Mouse (Mus musculus) G1E (cell line): Measurements from ENCODE around the gene Hist1h4d. TPM values are rescaled to one million over a fixed set of nuclear protein-coding genes. Genes with fewer than 3 reads are reported as not detected.
"Not testable (repeated sequence)": the region's sequence is repeated elsewhere in the genome, so short reads cannot be mapped to it uniquely, and the experiment has no call there.

Source experiments
- ATAC-seq: 2 replicates; pipeline ENCODE4 v1.8.0; 2016; ENCODE audit warnings: mild to moderate bottlenecking; ENCODE audit not compliant: insufficient number of reproducible peaks, poor library complexity, low FRiP score, severe bottlenecking; ENCODE audit errors: extremely low read depth
- DNase-seq: peaks from one replicate; pipeline ENCODE4 v3.0.0; 2012; ENCODE audit warnings: low spot score
- H3K27me3 ChIP-seq: 2 replicates; pipeline ENCODE4 v1.6.1; 2012; ENCODE audit warnings: mild to moderate bottlenecking, low read length, inconsistent platforms; ENCODE audit not compliant: insufficient read depth
- H3K36me3 ChIP-seq: replicated peaks from 2 replicates; pipeline ENCODE3; 2012; ENCODE audit warnings: mild to moderate bottlenecking, inconsistent platforms
- H3K4me1 ChIP-seq: 2 replicates; pipeline ENCODE4 v1.6.1; 2012; ENCODE audit warnings: low read depth, low read length, inconsistent platforms, mixed read lengths; ENCODE audit not compliant: insufficient read depth
- H3K4me3 ChIP-seq: 2 replicates; pipeline ENCODE4 v1.5.1; 2012; ENCODE audit warnings: low read depth, mild to moderate bottlenecking, inconsistent platforms, low read length, moderate library complexity, mixed read lengths
- H3K9me3 ChIP-seq: replicated peaks from 2 replicates; pipeline ENCODE4 v1.6.1; 2012; ENCODE audit warnings: inconsistent platforms
- CTCF ChIP-seq: IDR thresholded peaks from 2 replicates; pipeline ENCODE4 v1.5.1; 2012; ENCODE audit warnings: low read depth, low read length, inconsistent platforms, mixed read lengths
- GATA1 ChIP-seq: IDR thresholded peaks from 2 replicates; pipeline ENCODE4 v1.6.1; 2012; ENCODE audit warnings: borderline replicate concordance, low read length, inconsistent platforms, mixed read lengths
- GATA2 ChIP-seq: IDR thresholded peaks from 2 replicates; pipeline ENCODE4 v1.6.1; 2012; ENCODE audit warnings: low read depth, low read length, inconsistent platforms, borderline replicate concordance
- POLR2AphosphoS5 ChIP-seq: IDR thresholded peaks from 2 replicates; pipeline ENCODE4 v1.6.1; 2012; ENCODE audit warnings: low read depth, low read length, inconsistent platforms; ENCODE audit not compliant: insufficient replicate concordance
- TAL1 ChIP-seq: conservative IDR thresholded peaks from 2 replicates; pipeline ENCODE4 v1.6.1; 2012; ENCODE audit warnings: low read depth, low read length, inconsistent platforms, mixed read lengths
- polyA plus RNA-seq: library from polyadenylated mRNA; stranded (reverse); fragments of >175 nt; gene quantifications from 2 replicates; pipeline ENCODE4 v1.2.3, GENCODE M21; 2012
- total RNA-seq, 2 experiments: library from RNA; stranded (forward) in 1 of 2; stranded (reverse) in 1 of 2; fragments of 200-1000 nt in 1 of 2; fragments of >200 nt in 1 of 2; fragmentation: Nextera tagmentation in 1 of 2; gene quantifications; 2 replicates each; pipeline ENCODE4 v1.2.3; 2014 to 2017

Gene Hist1h4d
- total and polyA plus RNA-seq, 3 experiments: 14.6 to 2,252 (median 1,080) TPM

GRCm38 (mm10) chr13:23621532-23622174 lies 40.3 kb downstream of the Hist1h4d start:
- Histone ChIP-seq H3K4me1 (peaks cover 23% of the 10 kb centered on the region), H3K9me3 (no peaks in the 10 kb centered on the region), H3K4me3 (peak overlapping the region; percentile 70), H3K27me3 (peaks cover 5% of the 10 kb centered on the region; the same call in 1 of the 2 replicates), H3K36me3 (no peaks in the 10 kb centered on the region)
- DNase-seq (peak; percentile 55), ATAC-seq (peak; percentile 62)
- TF ChIP-seq GATA1: no peak
- 0 out of 2 replicates have a peak, but pooled peaks have one; percentile 8 for TF ChIP-seq POLR2AphosphoS5

GRCm38 (mm10) chr13:23622175-23622671 lies 40.8 kb downstream of the Hist1h4d start, which contains the start of gene Hist1h1e:
Hist1h1e (minus strand) TSS chr13:23622558.
- Histone ChIP-seq H3K4me1 (peaks cover 23% of the 10 kb centered on the region), H3K4me3 (peak within 1 kb of the TSS; percentile 70)
- DNase-seq (peak; percentile 75), ATAC-seq (peak; percentile 41)
- H3K27me3 ChIP-seq, H3K36me3 ChIP-seq, H3K9me3 ChIP-seq: not testable (repeated sequence)
- peak; percentile 77; the same call in 1 of the 2 replicates for TF ChIP-seq POLR2AphosphoS5

- peaks cover 5% of the 10 kb centered on the region; the same call in 1 of the 2 replicates for H3K27me3 ChIP-seq
- DNase-seq: no peak
- no peak for ATAC-seq
These were observed 41.6 kb downstream of the Hist1h4d start for GRCm38 (mm10) chr13:23622861-23623450.

GRCm38 (mm10) chr13:23630653-23631052 lies 49.3 kb downstream of the Hist1h4d start:
- Histone ChIP-seq H3K27me3 (peaks cover under 1% of the 10 kb centered on the region; the same call in 1 of the 2 replicates), H3K4me3 (no peak overlapping the region), H3K36me3 (no peaks in the 10 kb centered on the region), H3K9me3 (no peaks in the 10 kb centered on the region), H3K4me1 (no peaks in the 10 kb centered on the region)
- TF ChIP-seq GATA2: no peak
- no peak for TF ChIP-seq GATA1
- TF ChIP-seq CTCF: no peak
- TF ChIP-seq POLR2AphosphoS5: no peak
- no peak for TF ChIP-seq TAL1
- DNase-seq (no peak), ATAC-seq (no peak)

More at GRCm38 (mm10) chr13:23622861-23623450, 41.6 kb downstream of the Hist1h4d start:
- Histone ChIP-seq H3K4me1 (peaks cover 23% of the 10 kb centered on the region), H3K4me3 (peak overlapping the region; percentile 70; the same call in 1 of the 2 replicates), H3K9me3 (no peaks in the 10 kb centered on the region), H3K36me3 (no peaks in the 10 kb centered on the region)
- TF ChIP-seq TAL1 (no peak), GATA2 (no peak), GATA1 (no peak), CTCF (no peak), POLR2AphosphoS5 (no peak)

Other genes with a start within 250 kb of the Hist1h4d start
Only the 20 nearest of the 35 such genes appear.
- gene Btn1a1, start 115.7 kb upstream of the Hist1h4d start, total RNA-seq (2014; fragmentation: Nextera tagmentation): 18.3 and 31.6 TPM in 2 replicates
- 0.82 and 1.5 TPM in 2 replicates for gene Btn1a1, start 115.7 kb upstream of the Hist1h4d start, total RNA-seq (2017)
- 0.75 and 0.80 TPM in 2 replicates for gene Btn1a1, start 115.7 kb upstream of the Hist1h4d start, polyA plus RNA-seq
- not detected in 2 replicates for gene Btn2a2, start 92.7 kb upstream of the Hist1h4d start, total RNA-seq (2014; fragmentation: Nextera tagmentation)
- gene Btn2a2, start 92.7 kb upstream of the Hist1h4d start, total RNA-seq (2017): 0.06 and 0.22 TPM in 2 replicates
- gene Btn2a2, start 92.7 kb upstream of the Hist1h4d start, polyA plus RNA-seq: not detected in 2 replicates
- 309 and 344 TPM in 2 replicates for gene Hist1h4h, start 50.5 kb upstream of the Hist1h4d start, total RNA-seq (2014; fragmentation: Nextera tagmentation)
- 843 and 1,115 TPM in 2 replicates for gene Hist1h4h, start 50.5 kb upstream of the Hist1h4d start, total RNA-seq (2017)
- gene Hist1h4h, start 50.5 kb upstream of the Hist1h4d start, polyA plus RNA-seq: 11.0 and 66.6 TPM in 2 replicates
- 510 and 530 TPM in 2 replicates for gene Hist1h2af, start 47.7 kb upstream of the Hist1h4d start, total RNA-seq (2014; fragmentation: Nextera tagmentation)
- 1,417 and 2,284 TPM in 2 replicates for gene Hist1h2af, start 47.7 kb upstream of the Hist1h4d start, total RNA-seq (2017)
- gene Hist1h2af, start 47.7 kb upstream of the Hist1h4d start, polyA plus RNA-seq: 1,681 and 3,392 TPM in 2 replicates
- gene Hist1h3g, start 46.2 kb upstream of the Hist1h4d start, total RNA-seq (2014; fragmentation: Nextera tagmentation): 647 and 719 TPM in 2 replicates
- 217 and 302 TPM in 2 replicates for gene Hist1h3g, start 46.2 kb upstream of the Hist1h4d start, total RNA-seq (2017)
- 12.1 and 32.9 TPM in 2 replicates for gene Hist1h3g, start 46.2 kb upstream of the Hist1h4d start, polyA plus RNA-seq
- 32.7 and 41.6 TPM in 2 replicates for gene Hist1h2bh, start 38.2 kb upstream of the Hist1h4d start, total RNA-seq (2014; fragmentation: Nextera tagmentation)
- 77.6 and 126 TPM in 2 replicates for gene Hist1h2bh, start 38.2 kb upstream of the Hist1h4d start, total RNA-seq (2017)
- gene Hist1h2bh, start 38.2 kb upstream of the Hist1h4d start, polyA plus RNA-seq: 0.91 and 4.9 TPM in 2 replicates
- gene Hist1h3f, start 37.5 kb upstream of the Hist1h4d start, total RNA-seq (2014; fragmentation: Nextera tagmentation): 125 and 143 TPM in 2 replicates
- gene Hist1h3f, start 37.5 kb upstream of the Hist1h4d start, total RNA-seq (2017): 96.8 and 187 TPM in 2 replicates
- gene Hist1h3f, start 37.5 kb upstream of the Hist1h4d start, polyA plus RNA-seq: 1.8 and 12.3 TPM in 2 replicates
- 443 and 478 TPM in 2 replicates for gene Hist1h4f, start 29.9 kb upstream of the Hist1h4d start, total RNA-seq (2014; fragmentation: Nextera tagmentation)
- 2,744 and 3,177 TPM in 2 replicates for gene Hist1h4f, start 29.9 kb upstream of the Hist1h4d start, total RNA-seq (2017)
- gene Hist1h4f, start 29.9 kb upstream of the Hist1h4d start, polyA plus RNA-seq: 8.0 and 49.6 TPM in 2 replicates
- 71.9 and 74.3 TPM in 2 replicates for gene Hist1h1d, start 28.3 kb upstream of the Hist1h4d start, total RNA-seq (2014; fragmentation: Nextera tagmentation)
- 127 and 128 TPM in 2 replicates for gene Hist1h1d, start 28.3 kb upstream of the Hist1h4d start, total RNA-seq (2017)
- 0.43 and 2.1 TPM in 2 replicates for gene Hist1h1d, start 28.3 kb upstream of the Hist1h4d start, polyA plus RNA-seq
- 466 and 595 TPM in 2 replicates for gene Hist1h3e, start 19.2 kb upstream of the Hist1h4d start, total RNA-seq (2014; fragmentation: Nextera tagmentation)
- gene Hist1h3e, start 19.2 kb upstream of the Hist1h4d start, total RNA-seq (2017): 426 and 591 TPM in 2 replicates
- gene Hist1h3e, start 19.2 kb upstream of the Hist1h4d start, polyA plus RNA-seq: 6.8 and 31.3 TPM in 2 replicates
- 81.0 and 140 TPM in 2 replicates for gene Hist1h2ae, start 10.4 kb upstream of the Hist1h4d start, total RNA-seq (2014; fragmentation: Nextera tagmentation)
- 258 and 359 TPM in 2 replicates for gene Hist1h2ae, start 10.4 kb upstream of the Hist1h4d start, total RNA-seq (2017)
- gene Hist1h2ae, start 10.4 kb upstream of the Hist1h4d start, polyA plus RNA-seq: 31.2 and 48.5 TPM in 2 replicates
- gene Hist1h2bg, start 10.2 kb upstream of the Hist1h4d start, total RNA-seq (2014; fragmentation: Nextera tagmentation): 1,531 and 1,684 TPM in 2 replicates
- 1,342 and 1,812 TPM in 2 replicates for gene Hist1h2bg, start 10.2 kb upstream of the Hist1h4d start, total RNA-seq (2017)
- 13.0 and 49.8 TPM in 2 replicates for gene Hist1h2bg, start 10.2 kb upstream of the Hist1h4d start, polyA plus RNA-seq
- 610 and 627 TPM in 2 replicates for gene Hist1h2bf, start 7.4 kb upstream of the Hist1h4d start, total RNA-seq (2014; fragmentation: Nextera tagmentation)
- gene Hist1h2bf, start 7.4 kb upstream of the Hist1h4d start, total RNA-seq (2017): 748 and 859 TPM in 2 replicates
- 5.7 and 27.4 TPM in 2 replicates for gene Hist1h2bf, start 7.4 kb upstream of the Hist1h4d start, polyA plus RNA-seq
- 5.3 and 7.3 TPM in 2 replicates for gene Hist1h2ad, start 7.2 kb upstream of the Hist1h4d start, total RNA-seq (2014; fragmentation: Nextera tagmentation)
- gene Hist1h2ad, start 7.2 kb upstream of the Hist1h4d start, total RNA-seq (2017): 491 and 756 TPM in 2 replicates
- 2.3 and 7.4 TPM in 2 replicates for gene Hist1h2ad, start 7.2 kb upstream of the Hist1h4d start, polyA plus RNA-seq
- gene Hist1h3d, start 5.8 kb upstream of the Hist1h4d start, total RNA-seq (2014; fragmentation: Nextera tagmentation): 524 and 556 TPM in 2 replicates
- gene Hist1h3d, start 5.8 kb upstream of the Hist1h4d start, total RNA-seq (2017): 92.0 and 101 TPM in 2 replicates
- gene Hist1h3d, start 5.8 kb upstream of the Hist1h4d start, polyA plus RNA-seq: 3.7 and 9.6 TPM in 2 replicates
- gene Hist1h2be, start 39.5 kb downstream of the Hist1h4d start, total RNA-seq (2014; fragmentation: Nextera tagmentation): 27.7 and 30.2 TPM in 2 replicates
- gene Hist1h2be, start 39.5 kb downstream of the Hist1h4d start, total RNA-seq (2017): 110 and 153 TPM in 2 replicates
- 0.56 and 3.5 TPM in 2 replicates for gene Hist1h2be, start 39.5 kb downstream of the Hist1h4d start, polyA plus RNA-seq
- gene Hist1h1e, start 41.0 kb downstream of the Hist1h4d start, total RNA-seq (2014; fragmentation: Nextera tagmentation): 1,109 and 1,273 TPM in 2 replicates
- 215 and 254 TPM in 2 replicates for gene Hist1h1e, start 41.0 kb downstream of the Hist1h4d start, total RNA-seq (2017)
- 4.0 and 18.2 TPM in 2 replicates for gene Hist1h1e, start 41.0 kb downstream of the Hist1h4d start, polyA plus RNA-seq
- gene Hist1h2ac, start 102.3 kb downstream of the Hist1h4d start, total RNA-seq (2014; fragmentation: Nextera tagmentation): 5.1 and 6.4 TPM in 2 replicates
- 54.4 and 93.5 TPM in 2 replicates for gene Hist1h2ac, start 102.3 kb downstream of the Hist1h4d start, total RNA-seq (2017)
- gene Hist1h2ac, start 102.3 kb downstream of the Hist1h4d start, polyA plus RNA-seq: 1.1 and 3.8 TPM in 2 replicates
- 62.5 and 102 TPM in 2 replicates for gene Hist1h2bc, start 102.6 kb downstream of the Hist1h4d start, total RNA-seq (2014; fragmentation: Nextera tagmentation)
- gene Hist1h2bc, start 102.6 kb downstream of the Hist1h4d start, total RNA-seq (2017): 387 and 479 TPM in 2 replicates
- gene Hist1h2bc, start 102.6 kb downstream of the Hist1h4d start, polyA plus RNA-seq: 8.5 and 11.3 TPM in 2 replicates
- gene Hist1h1t, start 114.2 kb downstream of the Hist1h4d start, total RNA-seq (2014; fragmentation: Nextera tagmentation): not detected in 2 replicates
- gene Hist1h1t, start 114.2 kb downstream of the Hist1h4d start, total RNA-seq (2017): 0.16 and 0.29 TPM in 2 replicates
- not detected in 2 replicates for gene Hist1h1t, start 114.2 kb downstream of the Hist1h4d start, polyA plus RNA-seq